Mouse (Mus musculus) cerebellum, adult 2 months (tissue): ENCODE results near the gene Mlst8. TPM values are rescaled to one million over a fixed set of nuclear protein-coding genes. Genes with fewer than 3 reads are reported as not detected.

Source experiments
- DNase-seq, 2 experiments: peaks; one replicate each; pipeline ENCODE4 v3.0.0; 2021
- H3K27ac ChIP-seq: fragments of 200-500 bp; 2 replicates; pipeline ENCODE4 v1.5.1; 2012; ENCODE audit warnings: low read length, control low read depth, inconsistent platforms; ENCODE audit not compliant: insufficient read depth
- H3K27me3 ChIP-seq: fragments of 200-500 bp; 2 replicates; pipeline ENCODE4 v1.6.1; 2012; ENCODE audit warnings: inconsistent platforms, mild to moderate bottlenecking, low read length, moderate library complexity; ENCODE audit not compliant: control insufficient read depth, insufficient read depth
- H3K4me1 ChIP-seq: fragments of 200-500 bp; 2 replicates; pipeline ENCODE4 v1.6.1; 2011; ENCODE audit warnings: low read length; ENCODE audit not compliant: control insufficient read depth, insufficient read depth
- H3K4me3 ChIP-seq: fragments of 200-500 bp; replicated peaks from 2 replicates; pipeline ENCODE3; 2011; ENCODE audit warnings: mild to moderate bottlenecking, low read depth, low read length, control low read depth; ENCODE audit not compliant: insufficient read depth
- CTCF ChIP-seq: fragments of 200-500 bp; IDR thresholded peaks from 2 replicates; pipeline ENCODE4 v1.5.1; 2011; ENCODE audit warnings: low read depth, mild to moderate bottlenecking, control low read depth, low read length, moderate library complexity, borderline replicate concordance; ENCODE audit not compliant: insufficient read depth
- POLR2A ChIP-seq: fragments of 200-500 bp; IDR thresholded peaks from 2 replicates; pipeline ENCODE4 v1.6.1; 2011; ENCODE audit warnings: low read length, control low read depth, borderline replicate concordance; ENCODE audit not compliant: insufficient read depth
- WGBS: fragments of 180-500 bp; shearing (Covaris S2); methylation state at CpG from one replicate; pipeline ENCODE4 v1.1.7; 2018; 5-methylcytosine and 5-hydroxymethylcytosine counted together
- polyA plus RNA-seq: library from polyadenylated mRNA; depleted of rRNA; stranded (reverse); fragments of >200 nt; gene quantifications from 2 replicates; pipeline ENCODE4 v1.2.3, GENCODE M21; 2012

The Mlst8 gene
- polyA plus RNA-seq, 1 experiment = 55.9 TPM

DNA sequence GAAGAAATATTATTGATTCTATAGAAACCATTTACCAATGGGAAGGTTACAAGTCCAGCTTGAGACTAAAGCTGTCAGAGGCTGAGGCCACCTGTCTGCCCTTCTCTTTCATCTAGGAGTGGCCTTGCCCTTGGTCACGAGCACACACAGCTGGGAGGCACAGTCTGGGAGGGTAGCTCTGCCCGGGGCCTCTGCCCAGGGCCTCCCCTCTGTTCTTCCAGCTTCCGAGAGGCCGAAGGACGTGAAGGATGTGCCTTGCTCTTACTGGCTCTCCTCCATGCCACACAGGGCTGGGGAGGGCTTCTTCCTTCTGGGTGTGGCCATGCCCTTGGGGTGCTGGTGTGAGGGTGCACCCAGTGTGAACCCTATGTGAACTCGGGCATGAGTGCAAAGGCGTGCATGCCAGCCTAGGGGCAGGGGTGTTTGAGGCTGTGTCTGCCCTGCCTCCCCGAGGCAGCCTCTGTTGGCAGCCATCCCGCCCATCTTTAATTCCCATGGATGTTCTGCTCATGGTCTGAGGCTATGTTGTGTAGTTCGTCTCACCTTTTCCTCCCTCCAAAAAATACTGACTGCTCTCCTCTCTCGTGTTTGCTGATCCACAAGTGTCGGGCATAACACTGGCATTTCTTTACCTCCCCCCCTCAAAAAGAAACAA lies 29.1 kb upstream of the Mlst8 start:
- no peaks in the 10 kb centered on the region for H3K27me3 ChIP-seq
- WGBS = 41% methylated on average over 12 of the region's 12 CpGs
- DNase-seq = no peak
- no peak overlapping the region for H3K4me3 ChIP-seq
- H3K4me1 ChIP-seq = peaks cover 19% of the 10 kb centered on the region
- H3K27ac ChIP-seq = no peak overlapping the region
- TF ChIP-seq POLR2A (no peak), CTCF (no peak)

DNA sequence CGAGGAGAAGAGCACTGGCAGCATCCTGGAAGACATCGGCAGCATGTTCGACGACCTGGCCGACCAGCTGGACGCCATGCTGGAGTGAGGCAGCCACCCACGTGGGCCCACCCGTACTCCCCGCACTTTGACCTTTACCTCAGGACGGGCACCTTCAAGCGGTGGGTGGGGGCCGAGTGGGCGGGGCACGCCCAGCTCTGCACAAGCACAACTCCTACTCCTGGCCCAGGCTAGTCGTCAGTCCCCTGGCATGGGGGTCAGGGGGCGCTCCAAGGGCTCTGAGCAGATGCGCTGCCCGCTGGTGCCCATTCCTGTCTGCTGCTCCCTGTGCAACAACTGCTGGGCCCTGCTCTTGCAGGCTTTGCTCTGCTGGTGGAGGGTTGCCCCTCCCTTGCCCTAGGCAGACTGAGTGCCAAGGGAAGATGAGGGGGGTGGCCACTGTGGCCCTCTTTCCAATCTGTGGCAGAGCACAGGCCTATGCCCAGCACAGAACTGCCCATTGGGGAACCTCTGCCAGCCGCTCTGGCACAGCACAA lies 28.3 kb upstream of the Mlst8 start:
- Histone ChIP-seq H3K4me3 (no peak overlapping the region), H3K27ac (no peak overlapping the region), H3K4me1 (peaks cover 19% of the 10 kb centered on the region), H3K27me3 (no peaks in the 10 kb centered on the region)
- WGBS = 31% methylated on average over 19 of the region's 19 CpGs
- no peak for DNase-seq
- no peak for TF ChIP-seq POLR2A
- TF ChIP-seq CTCF = no peak

DNA sequence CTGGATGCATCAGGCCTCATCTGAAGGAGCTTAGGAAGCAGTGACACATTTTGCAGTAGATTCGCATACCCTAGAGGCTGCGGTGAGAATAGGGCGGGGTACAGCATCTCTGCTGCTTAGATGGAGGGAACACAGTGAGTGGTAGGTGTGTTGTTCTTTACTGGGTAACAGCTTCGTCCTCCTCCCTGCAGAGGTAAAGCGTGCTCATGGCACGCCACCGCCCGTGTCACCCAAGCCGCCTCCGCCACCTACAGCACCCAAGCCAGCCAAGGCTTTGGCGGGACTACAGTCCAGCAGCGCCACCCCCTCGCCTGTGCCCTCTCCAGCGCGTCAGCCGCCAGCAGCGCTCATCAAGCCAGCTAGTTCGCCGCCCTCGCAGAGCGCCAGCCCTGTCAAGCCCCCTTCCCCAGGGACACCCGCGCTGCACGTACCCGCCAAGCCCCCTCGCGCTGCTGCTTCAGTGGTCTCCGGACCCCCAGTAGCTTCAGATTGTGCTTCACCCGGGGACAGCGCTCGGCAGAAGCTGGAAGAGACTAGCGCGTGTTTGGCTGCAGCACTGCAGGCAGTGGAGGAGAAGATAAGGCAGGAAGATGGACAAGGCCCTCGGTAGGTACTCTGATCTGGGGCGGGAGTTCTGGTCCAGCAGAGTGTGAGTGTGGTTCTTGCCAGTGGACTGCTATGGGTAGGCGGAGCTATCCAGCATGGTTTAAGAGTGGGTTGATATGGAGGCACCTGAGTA lies 27.6 kb upstream of the Mlst8 start:
- WGBS = 13% methylated on average over 36 of the region's 36 CpGs
- peak; percentile 65 to 71 for DNase-seq
- TF ChIP-seq POLR2A = no peak
- TF ChIP-seq CTCF = 0 out of 2 replicates have a peak, but pooled peaks have one; percentile 10
- H3K4me3 ChIP-seq = peak overlapping the region; percentile 3
- no peak overlapping the region for H3K27ac ChIP-seq
- peaks cover 19% of the 10 kb centered on the region for H3K4me1 ChIP-seq
- no peaks in the 10 kb centered on the region for H3K27me3 ChIP-seq

DNA sequence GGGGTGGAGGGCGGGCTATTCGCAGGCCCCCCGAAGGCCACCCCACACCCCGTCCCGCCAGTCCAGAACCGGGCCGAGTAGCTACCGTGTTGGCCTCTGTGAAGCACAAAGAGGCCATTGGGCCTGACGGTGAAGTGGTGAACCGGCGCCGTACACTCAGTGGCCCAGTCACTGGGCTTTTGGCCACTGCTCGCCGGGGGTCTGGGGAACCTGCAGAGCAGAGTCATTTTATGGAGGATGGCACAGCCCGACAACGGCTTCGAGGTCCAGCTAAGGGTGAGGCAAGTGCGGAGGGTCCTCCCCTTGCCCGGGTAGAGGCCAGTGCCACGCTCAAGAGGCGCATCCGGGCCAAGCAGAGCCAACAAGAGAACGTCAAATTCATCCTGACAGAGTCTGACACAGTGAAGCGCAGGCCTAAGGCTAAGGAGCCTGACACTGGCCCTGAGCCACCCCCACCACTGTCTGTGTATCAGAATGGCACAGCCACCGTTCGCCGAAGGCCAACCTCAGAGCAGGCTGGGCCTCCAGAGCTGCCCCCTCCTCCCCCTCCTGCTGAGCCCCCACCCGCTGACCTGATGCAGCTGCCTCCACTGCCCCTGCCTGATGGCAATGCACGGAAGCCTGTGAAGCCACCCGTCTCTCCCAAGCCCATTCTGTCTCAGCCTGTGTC lies 26.5 kb upstream of the Mlst8 start:
- TF ChIP-seq POLR2A = no peak
- TF ChIP-seq CTCF = no peak
- Histone ChIP-seq H3K27me3 (no peaks in the 10 kb centered on the region), H3K4me3 (no peak overlapping the region), H3K27ac (no peak overlapping the region), H3K4me1 (peaks cover 19% of the 10 kb centered on the region)
- no peak for DNase-seq
- 52% methylated on average over 30 of the region's 30 CpGs for WGBS

DNA sequence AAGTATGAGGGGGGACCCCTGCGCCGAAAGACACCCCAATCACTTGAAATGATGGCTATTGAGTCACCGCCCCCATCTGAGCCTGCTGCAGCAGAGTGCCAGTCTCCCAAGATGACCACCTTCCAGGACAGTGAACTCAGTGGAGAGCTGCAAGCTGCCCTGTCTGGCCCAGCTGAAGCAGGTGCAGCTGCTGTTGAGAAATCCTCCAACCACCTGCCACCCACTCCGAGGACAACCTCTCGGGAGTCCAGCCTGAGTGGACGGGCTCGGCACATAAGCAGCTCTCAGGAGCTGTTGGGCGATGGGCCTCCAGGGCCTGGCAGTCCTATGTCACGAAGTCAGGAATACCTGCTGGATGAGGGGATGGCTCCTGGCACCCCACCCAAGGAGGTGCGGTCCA lies 25.2 kb upstream of the Mlst8 start:
- 84% methylated on average over 10 of the region's 10 CpGs for WGBS
- Histone ChIP-seq H3K27ac (no peak overlapping the region), H3K4me1 (peaks cover 19% of the 10 kb centered on the region), H3K4me3 (no peak overlapping the region), H3K27me3 (no peaks in the 10 kb centered on the region)
- TF ChIP-seq CTCF = no peak
- no peak for TF ChIP-seq POLR2A
- no peak for DNase-seq

DNA sequence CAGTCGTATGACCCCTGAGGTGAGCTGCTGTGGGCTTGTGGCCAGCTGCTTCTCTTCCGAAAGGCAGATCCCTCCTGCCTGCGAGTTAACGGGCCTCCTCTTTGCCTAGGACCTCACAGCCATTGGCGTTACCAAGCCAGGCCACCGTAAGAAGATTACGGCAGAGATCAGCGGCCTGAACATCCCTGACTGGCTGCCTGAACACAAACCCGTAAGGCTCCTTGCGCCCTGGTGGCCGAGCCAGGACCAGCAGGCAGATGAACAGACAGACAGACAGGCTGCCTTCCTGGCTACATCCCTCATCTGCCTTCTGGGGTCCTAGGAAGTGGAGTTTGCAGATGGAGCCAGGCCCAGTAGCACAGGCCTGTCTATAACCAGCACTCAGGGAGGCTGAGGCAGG lies 23.3 kb upstream of the Mlst8 start:
- H3K4me1 ChIP-seq = peaks cover 17% of the 10 kb centered on the region
- H3K27ac ChIP-seq = no peak overlapping the region
- TF ChIP-seq POLR2A (no peak), CTCF (no peak)
- DNase-seq = no peak
- 33% methylated on average over 11 of the region's 11 CpGs for WGBS
- no peak overlapping the region for H3K4me3 ChIP-seq
- no peaks in the 10 kb centered on the region for H3K27me3 ChIP-seq

DNA sequence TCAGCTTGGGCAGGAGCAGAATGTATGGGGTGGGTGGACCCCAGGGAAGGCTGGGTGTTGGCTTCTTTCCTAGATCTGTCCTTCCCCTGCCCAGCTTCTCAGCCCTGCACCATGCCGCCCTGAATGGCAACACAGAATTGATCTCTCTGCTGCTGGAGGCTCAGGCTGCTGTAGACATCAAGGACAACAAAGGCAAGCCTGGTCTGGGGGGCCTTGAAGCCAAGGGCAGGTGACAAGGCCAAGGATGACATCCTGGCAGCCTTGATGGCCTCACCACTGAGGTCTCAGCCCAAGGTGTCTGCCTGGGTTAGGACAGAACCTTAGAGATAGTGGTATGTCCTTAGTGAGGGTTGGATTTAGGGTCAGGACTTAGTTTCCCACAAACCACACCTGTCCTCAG lies 17.1 kb upstream of the Mlst8 start:
- H3K27ac ChIP-seq = no peak overlapping the region

More for the DNA sequence above, 17.1 kb upstream of the Mlst8 start:
- DNase-seq = no peak
- no peaks in the 10 kb centered on the region for H3K27me3 ChIP-seq
- no peak overlapping the region for H3K4me3 ChIP-seq
- TF ChIP-seq POLR2A (no peak), CTCF (no peak)
- H3K4me1 ChIP-seq = peaks cover 4% of the 10 kb centered on the region; the same call in 1 of the 2 replicates
- 21% methylated on average over 1 of the region's 1 CpGs for WGBS
